Mouse (Mus musculus): ENCODE data around the gene Ackr4. TPM values are rescaled to one million over a fixed set of nuclear protein-coding genes. Genes with fewer than 3 reads are reported as not detected.

The Ackr4 gene
- total and polyA plus RNA-seq, 3 experiments, result 0.10 to 0.27 TPM; not detected in 1

GRCm38 (mm10) chr9:104148969-104149368 lies 22.2 kb upstream of the Ackr4 start:
- Histone ChIP-seq H3K36me3 (ENCODE audit: control insufficient read depth in 1 of 2, insufficient read depth in 2 of 2, low read length in 2 of 2) (no peaks in the 10 kb centered on the region; a peak in 1 of 4 replicates), H3K27me3 (ENCODE audit: control insufficient read depth in 1 of 2, insufficient read depth in 2 of 2, low read length in 2 of 2) (no peaks in the 10 kb centered on the region), H3K27ac (ENCODE audit: control insufficient read depth, low read depth, low read length) (no peak overlapping the region), H3K4me1 (ENCODE audit: control insufficient read depth in 1 of 2, insufficient read depth in 2 of 2, low read length in 2 of 2) (no peaks in the 10 kb centered on the region), H3K79me2 (ENCODE audit: control insufficient read depth, insufficient read depth, low read length, poor library complexity) (no peaks in the 10 kb centered on the region), H3K9me3 (replicated peaks; ENCODE audit: insufficient read depth, low read length) (no peaks in the 10 kb centered on the region), H3K9ac (ENCODE audit: control insufficient read depth, low read depth, low read length, poor library complexity, severe bottlenecking) (no peak overlapping the region), H3K4me3 (ENCODE audit: control insufficient read depth in 1 of 2, insufficient read depth in 1 of 2, low read depth in 2 of 2, low read length in 2 of 2) (no peak overlapping the region)
- TF ChIP-seq MAX (IDR thresholded peaks at IDR 0.05; ENCODE audit: low read length) (no peak), ZKSCAN1 (IDR thresholded peaks at IDR 0.05; ENCODE audit: low read depth, low read length) (no peak), USF2 (IDR thresholded peaks at IDR 0.05; ENCODE audit: borderline replicate concordance in 1 of 2, insufficient read depth in 1 of 2, low read depth in 1 of 2, low read length in 2 of 2) (no peak), E2F4 (IDR thresholded peaks at IDR 0.05; ENCODE audit: borderline replicate concordance, low read depth, low read length) (no peak), ZC3H11A (IDR thresholded peaks at IDR 0.05; ENCODE audit: low read depth, low read length) (no peak), BHLHE40 (IDR thresholded peaks at IDR 0.05; ENCODE audit: borderline replicate concordance, low read depth, low read length) (no peak), RAD21 (IDR thresholded peaks at IDR 0.05; ENCODE audit: low read depth, low read length) (no peak), MYC (IDR thresholded peaks at IDR 0.05; ENCODE audit: low read depth, low read length) (no peak), POLR2AphosphoS2 (IDR thresholded peaks at IDR 0.05; ENCODE audit: low read length) (no peak), ZNF384 (IDR thresholded peaks at IDR 0.05; ENCODE audit: low read depth, low read length) (no peak), POLR2AphosphoS5 (IDR thresholded peaks at IDR 0.05; ENCODE audit: borderline replicate concordance, low read depth, low read length) (no peak)
- DNase-seq (ENCODE audit: low read depth, low spot score), result no peak

- Histone ChIP-seq H3K27me3 (ENCODE audit: control insufficient read depth in 1 of 2, insufficient read depth in 2 of 2, low read length in 2 of 2) (no peaks in the 10 kb centered on the region), H3K9me3 (replicated peaks; ENCODE audit: insufficient read depth, low read length) (no peaks in the 10 kb centered on the region), H3K4me3 (ENCODE audit: control insufficient read depth in 1 of 2, insufficient read depth in 1 of 2, low read depth in 2 of 2, low read length in 2 of 2) (no peak overlapping the region), H3K9ac (ENCODE audit: control insufficient read depth, low read depth, low read length, poor library complexity, severe bottlenecking) (no peak overlapping the region), H3K79me2 (ENCODE audit: control insufficient read depth, insufficient read depth, low read length, poor library complexity) (no peaks in the 10 kb centered on the region), H3K27ac (ENCODE audit: control insufficient read depth, low read depth, low read length) (no peak overlapping the region), H3K4me1 (ENCODE audit: control insufficient read depth in 1 of 2, insufficient read depth in 2 of 2, low read length in 2 of 2) (no peaks in the 10 kb centered on the region), H3K36me3 (ENCODE audit: control insufficient read depth in 1 of 2, insufficient read depth in 2 of 2, low read length in 2 of 2) (no peaks in the 10 kb centered on the region)
- no peak for TF ChIP-seq SMC3 (IDR thresholded peaks at IDR 0.05; ENCODE audit: low read depth, low read length)
- TF ChIP-seq JUND (IDR thresholded peaks at IDR 0.05; ENCODE audit: low read depth, low read length), result no peak
- no peak for TF ChIP-seq KAT2A (conservative IDR thresholded peaks at IDR 0.05; ENCODE audit: low read depth, low read length)
- no peak for DNase-seq (ENCODE audit: low read depth, low spot score)
Observed at GRCm38 (mm10) chr9:104146683-104147082, 19.9 kb upstream of the Ackr4 start.

- 0 out of 2 replicates have a peak, but pooled peaks have one; percentile 17 for TF ChIP-seq SMC3 (IDR thresholded peaks at IDR 0.05; ENCODE audit: low read depth, low read length)
- TF ChIP-seq CTCF (IDR thresholded peaks at IDR 0.05 in 2 of 3, conservative IDR thresholded peaks at IDR 0.05 in 1 of 3; ENCODE audit: control insufficient read depth in 1 of 3, insufficient read depth in 1 of 3, low read depth in 2 of 3, low read length in 3 of 3, poor library complexity in 1 of 3, severe bottlenecking in 1 of 3), result peak; percentile 51 to 88 (median 52)
- no peak for TF ChIP-seq BHLHE40 (IDR thresholded peaks at IDR 0.05; ENCODE audit: borderline replicate concordance, low read depth, low read length)
- peak; percentile 27 for TF ChIP-seq RAD21 (IDR thresholded peaks at IDR 0.05; ENCODE audit: low read depth, low read length)
- TF ChIP-seq ZC3H11A (IDR thresholded peaks at IDR 0.05; ENCODE audit: low read depth, low read length), result no peak
Observed at GRCm38 (mm10) chr9:104144314-104144996, 17.7 kb upstream of the Ackr4 start.

More at GRCm38 (mm10) chr9:104144314-104144996, 17.7 kb upstream of the Ackr4 start:
- H3K27me3 ChIP-seq (ENCODE audit: control insufficient read depth in 1 of 2, insufficient read depth in 2 of 2, low read length in 2 of 2), result no peaks in the 10 kb centered on the region
- H3K79me2 ChIP-seq (ENCODE audit: control insufficient read depth, insufficient read depth, low read length, poor library complexity), result no peaks in the 10 kb centered on the region
- no peak overlapping the region for H3K27ac ChIP-seq (ENCODE audit: control insufficient read depth, low read depth, low read length)
- no peak overlapping the region for H3K9ac ChIP-seq (ENCODE audit: control insufficient read depth, low read depth, low read length, poor library complexity, severe bottlenecking)
- peak; percentile 23 for DNase-seq (ENCODE audit: low read depth, low spot score)
- no peaks in the 10 kb centered on the region for H3K4me1 ChIP-seq (ENCODE audit: control insufficient read depth in 1 of 2, insufficient read depth in 2 of 2, low read length in 2 of 2)
- H3K36me3 ChIP-seq (ENCODE audit: control insufficient read depth in 1 of 2, insufficient read depth in 2 of 2, low read length in 2 of 2), result no peaks in the 10 kb centered on the region
- H3K9me3 ChIP-seq (replicated peaks; ENCODE audit: insufficient read depth, low read length), result no peaks in the 10 kb centered on the region
- no peak overlapping the region for H3K4me3 ChIP-seq (ENCODE audit: control insufficient read depth in 1 of 2, insufficient read depth in 1 of 2, low read depth in 2 of 2, low read length in 2 of 2)
